Mouse (Mus musculus): ENCODE data around the gene Ccdc148. TPM values are rescaled to one million over a fixed set of nuclear protein-coding genes. Genes with fewer than 3 reads are reported as not detected.

The Ccdc148 gene
- total and polyA plus RNA-seq, 2 experiments from 2014 or later = 5.3 to 6.9 TPM

- TF ChIP-seq CTCF (IDR thresholded peaks at IDR 0.05; ENCODE audit: low read depth) = no peak
- Histone ChIP-seq H3K4me2 (ENCODE audit: low read depth) (no peak overlapping the region), H3K27me3 (ENCODE audit: insufficient read depth, low read length) (no peaks in the 10 kb centered on the region), H3K36me3 (ENCODE audit: insufficient read depth) (no peaks in the 10 kb centered on the region), H3K27ac (ENCODE audit: low read depth, low read length) (no peak overlapping the region), H3K4me3 (ENCODE audit: low read depth, low read length) (no peak overlapping the region), H3K9me3 (ENCODE audit: low read length) (no peaks in the 10 kb centered on the region), H3K9ac (no peak overlapping the region), H3K4me1 (ENCODE audit: insufficient read depth) (no peaks in the 10 kb centered on the region)
- DNase-seq = no peak
- 67% methylated on average over 7 of the region's 7 CpGs for WGBS
- no peak for ATAC-seq
Observed at GRCm38 (mm10) chr2:58948796-58949195, 211.7 kb downstream of the Ccdc148 start.

DNA sequence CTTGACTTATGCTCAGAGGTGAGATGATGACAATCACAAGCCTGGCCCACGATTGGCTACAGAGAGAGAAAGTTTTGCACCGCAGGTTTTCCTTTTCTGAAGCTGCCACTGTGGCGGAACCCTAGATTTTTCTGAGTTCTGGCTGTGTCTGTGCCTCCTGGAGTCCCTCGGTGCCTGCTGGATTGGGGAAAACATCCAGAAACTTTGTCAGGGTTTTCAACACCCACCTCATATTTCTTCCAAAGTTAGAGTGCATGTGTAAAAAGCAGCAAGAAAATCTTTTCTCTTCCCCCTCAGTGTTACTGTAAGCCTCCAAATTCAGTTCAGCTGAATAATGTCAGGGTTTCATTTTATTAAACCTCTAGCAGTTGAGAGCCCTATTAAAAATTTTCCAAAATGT lies 219.1 kb downstream of the Ccdc148 start:
- Histone ChIP-seq H3K36me3 (ENCODE audit: insufficient read depth) (no peaks in the 10 kb centered on the region), H3K27ac (ENCODE audit: low read depth, low read length) (no peak overlapping the region), H3K4me1 (ENCODE audit: insufficient read depth) (no peaks in the 10 kb centered on the region), H3K4me3 (ENCODE audit: low read depth, low read length) (no peak overlapping the region), H3K4me2 (ENCODE audit: low read depth) (no peak overlapping the region), H3K27me3 (ENCODE audit: insufficient read depth, low read length) (no peaks in the 10 kb centered on the region), H3K9ac (no peak overlapping the region), H3K9me3 (ENCODE audit: low read length) (no peaks in the 10 kb centered on the region)
- 87% methylated on average over 4 of the region's 4 CpGs for WGBS
- TF ChIP-seq CTCF (IDR thresholded peaks at IDR 0.05; ENCODE audit: low read depth) = no peak
- DNase-seq (no peak), ATAC-seq (no peak)

DNA sequence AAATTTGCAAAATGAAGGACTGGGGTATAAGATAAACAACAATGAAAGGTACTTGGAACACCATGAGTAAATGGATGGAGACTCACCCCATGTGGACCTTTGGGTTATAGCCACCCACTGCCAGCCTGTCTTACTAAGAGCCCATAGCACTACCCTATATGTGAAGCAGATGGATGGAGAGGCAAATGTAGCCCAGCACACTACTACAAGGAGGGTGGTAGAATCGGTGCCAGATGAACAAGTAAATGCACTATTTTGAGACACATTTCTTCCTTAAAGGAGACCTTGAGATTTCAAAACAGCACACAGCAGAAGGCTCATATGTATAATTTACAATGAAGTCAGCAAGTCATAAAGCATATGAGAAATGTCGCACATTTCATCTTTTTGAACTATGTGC lies 234.9 kb downstream of the Ccdc148 start:
- Histone ChIP-seq H3K27ac (ENCODE audit: low read depth, low read length) (no peak overlapping the region), H3K9ac (no peak overlapping the region), H3K4me3 (ENCODE audit: low read depth, low read length) (no peak overlapping the region), H3K4me2 (ENCODE audit: low read depth) (no peak overlapping the region), H3K36me3 (ENCODE audit: insufficient read depth) (no peaks in the 10 kb centered on the region), H3K27me3 (ENCODE audit: insufficient read depth, low read length) (no peaks in the 10 kb centered on the region), H3K4me1 (ENCODE audit: insufficient read depth) (no peaks in the 10 kb centered on the region), H3K9me3 (ENCODE audit: low read length) (no peaks in the 10 kb centered on the region)
- DNase-seq (no peak), ATAC-seq (peak; percentile 42; the same call in 1 of the 2 replicates)
- no peak for TF ChIP-seq CTCF (IDR thresholded peaks at IDR 0.05; ENCODE audit: low read depth)
- WGBS = 77% methylated on average over 2 of the region's 2 CpGs

DNA sequence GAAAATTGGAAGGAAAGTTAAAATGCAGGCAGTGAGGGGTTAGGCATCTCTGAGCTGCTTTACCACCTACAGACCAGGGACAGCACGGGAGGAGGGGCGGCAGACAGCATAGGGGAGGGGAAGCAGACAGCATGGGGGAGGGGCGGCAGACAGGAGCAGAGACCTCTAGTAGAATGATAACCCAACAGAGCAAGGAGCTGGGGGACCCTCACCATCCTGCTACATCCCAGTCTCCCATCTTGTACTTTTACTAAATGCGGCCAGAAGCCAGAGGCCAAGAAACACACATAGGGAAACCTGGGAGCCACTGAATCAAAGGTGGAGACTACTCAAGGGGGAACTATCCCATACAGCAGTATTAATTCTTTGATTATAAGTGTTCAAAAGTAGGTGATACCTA lies 242.1 kb downstream of the Ccdc148 start:
- H3K4me2 ChIP-seq (ENCODE audit: low read depth) = no peak overlapping the region
- ATAC-seq (no peak), DNase-seq (no peak)
- H3K27ac ChIP-seq (ENCODE audit: low read depth, low read length) = no peak overlapping the region
- H3K9me3 ChIP-seq (ENCODE audit: low read length) = no peaks in the 10 kb centered on the region
- no peak for TF ChIP-seq CTCF (IDR thresholded peaks at IDR 0.05; ENCODE audit: low read depth)
- no peaks in the 10 kb centered on the region for H3K27me3 ChIP-seq (ENCODE audit: insufficient read depth, low read length)
- no peaks in the 10 kb centered on the region for H3K36me3 ChIP-seq (ENCODE audit: insufficient read depth)
- H3K4me1 ChIP-seq (ENCODE audit: insufficient read depth) = no peaks in the 10 kb centered on the region
- H3K9ac ChIP-seq = no peak overlapping the region
- 46% methylated on average over 4 of the region's 4 CpGs for WGBS
- no peak overlapping the region for H3K4me3 ChIP-seq (ENCODE audit: low read depth, low read length)

DNA sequence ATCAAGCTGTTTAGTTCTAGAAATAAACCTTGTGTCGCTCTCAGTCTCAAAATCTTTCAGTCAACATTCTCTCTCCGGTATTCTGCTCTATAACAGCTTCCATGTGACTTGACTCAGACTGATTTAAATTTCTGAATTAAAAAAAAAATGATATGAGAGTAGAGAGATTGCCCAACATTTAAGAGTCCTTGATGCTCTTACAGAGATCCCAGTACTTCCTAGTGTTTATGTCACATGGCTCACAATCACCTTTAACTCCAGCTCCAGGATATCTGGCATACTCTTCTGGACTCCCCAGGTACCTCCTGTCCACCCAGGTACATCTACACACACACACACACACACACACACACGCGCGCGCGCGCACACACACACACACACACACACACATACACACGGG lies 248.1 kb downstream of the Ccdc148 start:
- 94% methylated on average over 9 of the region's 9 CpGs for WGBS
- Histone ChIP-seq H3K4me3 (ENCODE audit: low read depth, low read length) (no peak overlapping the region), H3K27me3 (ENCODE audit: insufficient read depth, low read length) (no peaks in the 10 kb centered on the region), H3K4me2 (ENCODE audit: low read depth) (no peak overlapping the region), H3K9me3 (ENCODE audit: low read length) (no peaks in the 10 kb centered on the region), H3K27ac (ENCODE audit: low read depth, low read length) (no peak overlapping the region), H3K4me1 (ENCODE audit: insufficient read depth) (no peaks in the 10 kb centered on the region), H3K36me3 (ENCODE audit: insufficient read depth) (no peaks in the 10 kb centered on the region), H3K9ac (no peak overlapping the region)
- no peak for TF ChIP-seq CTCF (IDR thresholded peaks at IDR 0.05; ENCODE audit: low read depth)
- DNase-seq (no peak), ATAC-seq (no peak)

DNA sequence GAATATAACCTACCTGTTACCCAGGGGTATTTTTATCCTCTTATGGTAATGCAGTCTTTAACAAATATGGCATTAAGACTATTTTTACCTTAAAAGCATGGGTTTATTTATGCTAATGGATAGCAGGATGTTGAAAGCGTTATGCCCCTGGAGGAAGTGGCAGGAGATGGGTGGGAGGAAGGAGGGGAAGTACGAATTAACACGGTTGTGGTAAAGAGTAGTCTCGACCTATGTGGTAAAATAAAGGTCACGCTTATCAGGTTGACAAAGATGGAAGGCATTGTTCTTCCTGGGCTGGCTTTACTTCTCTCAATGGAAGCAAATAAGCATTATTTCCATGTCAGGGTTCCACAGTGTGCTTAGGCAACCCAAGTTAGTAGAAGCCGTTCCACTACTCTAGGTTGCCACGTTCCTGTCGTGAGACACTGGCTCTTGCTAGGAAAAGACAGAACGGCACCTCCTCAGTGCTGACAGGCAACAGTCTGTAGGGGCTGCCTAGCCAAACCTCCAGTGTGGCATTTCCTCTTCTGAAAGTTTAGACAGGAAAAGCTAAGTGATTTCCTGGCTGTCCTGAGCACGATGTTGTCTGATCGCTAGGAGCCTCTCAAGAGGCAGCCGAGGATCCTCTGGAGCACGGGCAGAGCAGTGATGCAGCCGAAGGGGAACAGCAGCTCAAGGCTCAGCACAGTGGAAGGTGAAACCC lies 253.5 kb downstream of the Ccdc148 start:
- 69% methylated on average over 14 of the region's 14 CpGs for WGBS
- no peak for TF ChIP-seq CTCF (IDR thresholded peaks at IDR 0.05; ENCODE audit: low read depth)

DNA sequence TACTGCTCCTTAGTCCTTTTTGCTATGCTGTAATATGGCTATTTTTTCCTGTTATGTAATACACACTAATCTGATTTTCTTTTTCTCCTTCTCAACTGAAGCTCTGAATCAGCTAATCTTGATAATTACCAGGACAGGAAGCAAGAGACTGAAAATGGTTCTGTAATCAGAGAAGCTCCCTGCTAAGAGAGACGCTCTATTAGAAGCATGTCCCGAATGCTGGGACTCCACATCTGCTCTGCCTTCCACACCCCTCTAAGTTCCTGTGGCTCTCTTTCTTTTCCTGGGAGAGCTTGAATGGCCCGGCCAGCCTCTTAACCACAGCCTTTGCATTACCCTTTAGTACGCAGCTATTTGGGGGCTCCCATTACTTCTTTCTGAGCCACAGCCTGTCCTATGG lies 255.4 kb downstream of the Ccdc148 start:
- WGBS = 63% methylated on average over 4 of the region's 4 CpGs
- Histone ChIP-seq H3K9ac (no peak overlapping the region), H3K27ac (ENCODE audit: low read depth, low read length) (no peak overlapping the region), H3K36me3 (ENCODE audit: insufficient read depth) (no peaks in the 10 kb centered on the region), H3K9me3 (ENCODE audit: low read length) (no peaks in the 10 kb centered on the region), H3K27me3 (ENCODE audit: insufficient read depth, low read length) (no peaks in the 10 kb centered on the region), H3K4me2 (ENCODE audit: low read depth) (no peak overlapping the region), H3K4me1 (ENCODE audit: insufficient read depth) (no peaks in the 10 kb centered on the region), H3K4me3 (ENCODE audit: low read depth, low read length) (no peak overlapping the region)
- DNase-seq = no peak
- ATAC-seq = peak; percentile 34
- TF ChIP-seq CTCF (IDR thresholded peaks at IDR 0.05; ENCODE audit: low read depth) = no peak

More for the DNA sequence above, 253.5 kb downstream of the Ccdc148 start:
- Histone ChIP-seq H3K27ac (ENCODE audit: low read depth, low read length) (no peak overlapping the region), H3K4me1 (ENCODE audit: insufficient read depth) (no peaks in the 10 kb centered on the region), H3K9me3 (ENCODE audit: low read length) (no peaks in the 10 kb centered on the region), H3K36me3 (ENCODE audit: insufficient read depth) (no peaks in the 10 kb centered on the region), H3K4me3 (ENCODE audit: low read depth, low read length) (no peak overlapping the region), H3K9ac (no peak overlapping the region), H3K27me3 (ENCODE audit: insufficient read depth, low read length) (no peaks in the 10 kb centered on the region), H3K4me2 (ENCODE audit: low read depth) (no peak overlapping the region)
- ATAC-seq (no peak), DNase-seq (no peak)

Data from forebrain, postnatal 0 days (tissue).